Mouse (Mus musculus) small intestine, adult 2 months (tissue): Measurements from ENCODE around the gene Cerk. TPM values are rescaled to one million over a fixed set of nuclear protein-coding genes. Genes with fewer than 3 reads are reported as not detected.
"Not testable (repeated sequence)": the region's sequence is repeated elsewhere in the genome, so short reads cannot be mapped to it uniquely, and the experiment has no call there.

Experiments used
- H3K27ac ChIP-seq: fragments of 200-500 bp; 2 replicates; pipeline ENCODE4 v1.5.1; 2012; ENCODE audit warnings: low read depth, low read length, control low read depth, inconsistent platforms; ENCODE audit not compliant: insufficient read depth
- H3K27me3 ChIP-seq: fragments of 200-500 bp; 2 replicates; pipeline ENCODE4 v1.6.1; 2012; ENCODE audit warnings: mild to moderate bottlenecking, moderate library complexity, low read length, inconsistent platforms; ENCODE audit not compliant: control insufficient read depth, insufficient read depth
- H3K36me3 ChIP-seq: fragments of 200-500 bp; 2 replicates; pipeline ENCODE4 v1.6.1; 2012; ENCODE audit warnings: mild to moderate bottlenecking, low read length, control low read depth, inconsistent platforms; ENCODE audit not compliant: control insufficient read depth, insufficient read depth
- H3K4me1 ChIP-seq: fragments of 200-500 bp; 2 replicates; pipeline ENCODE4 v1.6.1; 2012; ENCODE audit warnings: low read length, inconsistent platforms, mixed read lengths; ENCODE audit not compliant: control insufficient read depth, insufficient read depth, insufficient read length
- H3K4me3 ChIP-seq: fragments of 200-500 bp; 2 replicates; pipeline ENCODE4 v1.5.1; 2012; ENCODE audit warnings: low read depth, mild to moderate bottlenecking, control low read depth, inconsistent platforms, low read length, moderate library complexity
- CTCF ChIP-seq: fragments of 200-500 bp; IDR thresholded peaks from 2 replicates; pipeline ENCODE4 v1.5.1; 2012; ENCODE audit warnings: low read depth, mild to moderate bottlenecking, control low read depth, inconsistent platforms, low read length, moderate library complexity, mixed read lengths; ENCODE audit not compliant: insufficient replicate concordance, insufficient read length; ENCODE audit errors: extremely low read depth
- POLR2A ChIP-seq: fragments of 200-500 bp; IDR thresholded peaks from 2 replicates; pipeline ENCODE4 v1.6.1; 2012; ENCODE audit warnings: low read depth, mild to moderate bottlenecking, control low read depth, inconsistent platforms, low read length, moderate library complexity
- WGBS: fragments of 180-500 bp; shearing (Covaris S2); methylation state at CpG from one replicate; pipeline ENCODE4 v1.1.7; 2018; 5-methylcytosine and 5-hydroxymethylcytosine counted together
- polyA plus RNA-seq: library from polyadenylated mRNA; depleted of rRNA; stranded (reverse); fragments of >200 nt; gene quantifications from 2 replicates; pipeline ENCODE4 v1.2.3, GENCODE M21; 2012

Gene Cerk
- polyA plus RNA-seq, 1 experiment: 47.8 TPM

DNA sequence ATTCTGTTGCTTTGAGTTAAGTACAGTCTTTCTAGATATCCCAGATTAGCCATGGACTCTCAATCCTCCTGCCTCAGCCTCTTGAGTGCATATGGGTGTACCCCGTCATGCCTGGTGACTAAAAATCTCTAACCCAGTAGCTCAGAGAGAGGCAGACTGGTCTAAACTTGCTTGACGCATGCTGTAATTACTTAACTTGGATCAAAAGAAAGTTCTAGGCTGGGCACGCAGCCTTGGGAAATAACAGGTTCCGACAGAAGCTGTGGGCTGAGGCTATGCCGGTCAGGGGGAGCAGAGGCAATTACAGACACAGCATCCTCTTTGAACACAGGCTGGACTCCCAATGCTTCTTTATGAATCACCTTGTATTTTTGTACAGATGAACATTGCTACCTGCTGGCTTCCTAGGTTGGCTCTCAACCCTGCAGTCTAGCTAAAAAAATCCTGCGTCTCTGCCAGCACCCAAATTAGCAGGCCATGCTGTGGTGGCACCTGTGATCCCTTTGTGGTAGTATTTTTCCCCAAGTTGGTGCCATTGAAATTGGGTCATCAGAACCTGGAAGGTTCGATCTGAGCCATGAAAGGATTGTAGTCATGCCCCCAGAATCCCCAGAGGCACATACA lies 18.8 kb downstream of the Cerk start:
- H3K27ac ChIP-seq: no peak overlapping the region
- peaks cover 23% of the 10 kb centered on the region for H3K36me3 ChIP-seq
- H3K4me1 ChIP-seq: peaks cover 14% of the 10 kb centered on the region
- 94% methylated on average over 7 of the region's 7 CpGs for WGBS
- TF ChIP-seq CTCF (no peak), POLR2A (no peak)
- H3K27me3 ChIP-seq: no peaks in the 10 kb centered on the region
- no peak overlapping the region for H3K4me3 ChIP-seq

DNA sequence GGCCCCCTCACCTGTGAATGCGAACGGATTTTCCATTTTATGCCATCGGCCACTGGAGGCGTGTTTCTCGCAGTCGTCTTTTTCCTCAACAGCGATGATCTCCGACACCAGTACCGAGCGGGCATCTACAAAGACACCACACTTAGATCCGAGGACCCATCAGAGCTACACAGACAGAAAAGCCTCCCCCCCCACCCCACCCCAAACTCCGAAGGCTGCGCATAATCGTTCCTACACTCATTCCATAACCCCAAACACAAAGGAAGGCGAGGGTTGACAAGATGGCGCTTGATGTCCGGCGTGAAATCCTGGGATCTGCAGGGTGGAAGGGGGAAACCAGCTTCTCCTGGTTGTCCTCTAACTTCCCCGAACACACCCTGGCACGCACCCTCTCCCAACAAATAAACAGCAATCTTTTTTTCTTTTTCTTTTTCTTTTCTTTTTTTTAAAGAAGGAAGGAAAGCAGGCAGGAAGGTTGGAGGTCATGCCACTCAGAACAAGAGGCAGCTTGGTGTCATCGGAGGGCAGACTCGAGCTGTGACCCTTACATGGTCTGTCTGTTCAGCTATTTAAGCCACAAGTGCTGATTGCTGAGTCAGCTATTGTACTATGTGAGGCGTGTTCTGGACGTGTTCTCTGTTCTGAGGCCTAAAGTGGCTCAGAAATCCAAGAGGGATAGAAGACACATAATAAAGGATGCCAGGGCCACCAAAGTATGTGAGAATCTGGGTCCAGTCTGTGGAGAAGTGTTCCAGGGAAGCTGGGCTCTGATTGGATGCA lies 19.9 kb downstream of the Cerk start:
- TF ChIP-seq CTCF: no peak
- TF ChIP-seq POLR2A: no peak
- H3K27ac ChIP-seq: no peak overlapping the region
- H3K4me3 ChIP-seq: no peak overlapping the region
- peaks cover 15% of the 10 kb centered on the region for H3K4me1 ChIP-seq
- peaks cover 30% of the 10 kb centered on the region for H3K36me3 ChIP-seq
- 90% methylated on average over 24 of the region's 24 CpGs for WGBS
- no peaks in the 10 kb centered on the region for H3K27me3 ChIP-seq

DNA sequence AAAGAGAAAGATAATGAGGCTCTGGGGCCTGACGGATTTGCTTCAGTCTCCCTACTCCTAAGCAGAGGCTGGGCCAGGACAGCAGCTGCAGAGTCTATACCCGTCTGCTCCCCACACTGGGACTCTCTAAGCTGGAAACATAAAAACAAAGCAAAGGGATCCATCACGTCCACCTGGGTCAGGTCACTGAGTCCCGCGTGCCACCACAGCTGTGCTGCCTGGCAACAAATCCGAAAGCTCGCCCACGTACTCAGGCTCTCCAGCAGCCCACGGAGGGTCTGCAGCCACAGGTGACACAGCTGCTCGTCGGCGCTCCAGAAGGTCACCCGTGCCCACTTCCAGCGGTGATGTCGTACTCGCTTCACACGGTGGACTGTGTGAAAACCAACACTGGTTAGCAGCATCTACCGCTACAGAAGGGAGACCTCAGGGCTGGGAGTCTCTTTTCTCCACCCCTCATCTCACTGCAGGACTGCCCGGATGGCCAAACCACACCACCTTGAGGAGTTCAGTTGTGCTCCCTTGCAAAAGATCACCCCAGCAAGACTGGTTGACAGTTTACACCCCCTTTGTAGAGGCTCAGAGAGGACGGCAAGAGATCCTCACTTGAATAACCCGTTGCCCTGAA lies 21.1 kb downstream of the Cerk start:
- Histone ChIP-seq H3K27me3 (no peaks in the 10 kb centered on the region), H3K27ac (no peak overlapping the region), H3K4me1 (peaks cover 14% of the 10 kb centered on the region; the same call in 1 of the 2 replicates), H3K36me3 (peaks cover 30% of the 10 kb centered on the region), H3K4me3 (no peak overlapping the region)
- TF ChIP-seq POLR2A (no peak), CTCF (no peak)
- 90% methylated on average over 21 of the region's 21 CpGs for WGBS

DNA sequence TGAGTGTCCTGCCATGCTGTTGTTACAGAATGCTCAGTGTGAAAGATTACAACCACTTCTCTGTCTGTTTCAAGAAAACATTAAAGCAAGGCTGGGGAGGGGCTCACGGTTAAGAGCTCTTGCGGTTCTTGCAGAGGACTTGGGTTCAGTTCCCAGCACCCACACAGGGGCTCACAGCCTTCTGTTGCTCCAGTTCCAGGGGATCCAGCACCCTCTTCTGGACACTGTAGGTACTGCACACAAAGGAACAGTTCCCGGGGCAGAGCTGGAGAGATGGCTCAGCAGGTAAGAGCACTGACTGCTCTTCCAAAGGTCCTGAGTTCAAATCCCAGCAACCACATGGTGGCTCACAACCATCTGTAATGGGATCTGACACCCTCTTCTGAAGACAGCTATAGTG lies 24.1 kb downstream of the Cerk start:
- H3K4me3 ChIP-seq, H3K27me3 ChIP-seq: not testable (repeated sequence)
- Histone ChIP-seq H3K27ac (peak overlapping the region; percentile 28; the same call in 1 of the 2 replicates), H3K4me1 (peaks cover 12% of the 10 kb centered on the region; the same call in 1 of the 2 replicates), H3K36me3 (peaks cover 33% of the 10 kb centered on the region)
- peak; percentile 48; the same call in 1 of the 2 replicates for TF ChIP-seq CTCF
- WGBS: 93% methylated on average over 3 of the region's 3 CpGs

DNA sequence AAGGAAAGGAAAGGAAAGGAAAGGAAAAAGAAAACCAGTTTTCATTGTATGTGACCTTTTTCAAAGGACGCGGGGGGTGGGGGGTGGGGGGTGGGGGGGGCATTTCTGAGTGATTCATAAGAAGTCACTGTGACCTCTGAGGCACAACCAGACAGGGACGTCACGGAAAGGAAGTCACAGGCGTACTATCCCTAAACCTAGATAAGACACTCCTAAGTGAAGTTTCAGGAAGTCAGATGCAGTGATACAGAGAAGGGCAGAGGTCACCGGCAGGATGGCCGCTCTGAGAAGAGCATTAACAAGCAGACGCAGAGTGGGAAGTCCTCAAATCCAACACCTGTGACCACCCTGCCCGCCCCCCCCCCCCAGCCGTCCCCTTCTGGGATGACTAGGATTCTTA lies 25.0 kb downstream of the Cerk start:
- H3K36me3 ChIP-seq: peaks cover 39% of the 10 kb centered on the region
- TF ChIP-seq POLR2A (no peak), CTCF (no peak)
- peak overlapping the region; percentile 38; the same call in 1 of the 2 replicates for H3K27ac ChIP-seq
- peaks cover 12% of the 10 kb centered on the region; the same call in 1 of the 2 replicates for H3K4me1 ChIP-seq
- no peak overlapping the region for H3K4me3 ChIP-seq
- H3K27me3 ChIP-seq: no peaks in the 10 kb centered on the region
- 39% methylated on average over 10 of the region's 10 CpGs for WGBS

DNA sequence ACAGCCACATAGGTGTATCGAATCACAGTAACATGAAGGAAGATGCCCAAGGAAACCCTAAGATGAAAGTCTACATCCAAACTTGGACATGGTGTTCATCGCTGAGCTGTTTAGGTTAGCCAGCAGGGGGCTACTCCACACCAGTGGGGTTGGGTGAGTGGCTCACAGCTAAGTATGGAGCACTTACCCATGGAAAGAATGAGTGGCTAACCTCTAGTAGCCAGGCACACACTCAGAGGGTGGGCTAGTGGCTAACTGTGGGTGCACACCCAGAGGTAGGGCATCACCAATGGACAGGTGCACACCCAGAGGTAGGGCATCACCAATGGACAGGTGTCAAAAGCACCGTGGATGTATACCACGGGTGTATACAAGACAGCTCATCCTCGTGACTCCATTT lies 26.2 kb downstream of the Cerk start:
- TF ChIP-seq POLR2A (no peak), CTCF (peak; percentile 25; the same call in 1 of the 2 replicates)
- WGBS: 87% methylated on average over 5 of the region's 5 CpGs
- peaks cover 41% of the 10 kb centered on the region for H3K36me3 ChIP-seq

DNA sequence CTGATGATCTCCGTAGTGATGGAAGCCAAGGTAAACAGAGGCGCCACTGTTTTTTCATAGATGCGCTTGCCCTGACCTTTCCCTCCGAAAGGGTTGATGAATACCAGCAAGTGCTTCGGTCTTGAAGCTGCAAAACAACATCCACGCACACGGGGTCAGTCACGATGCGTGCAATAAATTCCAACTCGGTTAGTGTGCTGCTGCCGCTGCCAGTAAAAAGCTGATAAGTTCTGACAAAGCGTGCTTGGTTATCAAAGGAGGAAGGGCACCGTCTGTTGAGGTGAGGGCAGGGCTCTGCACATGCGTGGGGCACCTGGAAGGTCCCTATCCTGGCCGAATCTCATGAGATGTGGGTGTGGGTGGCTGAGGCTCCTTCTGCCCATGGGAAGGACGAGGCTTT lies 26.8 kb downstream of the Cerk start:
- no peak overlapping the region for H3K4me3 ChIP-seq
- H3K27ac ChIP-seq: peak overlapping the region; percentile 78
- H3K4me1 ChIP-seq: peaks cover 12% of the 10 kb centered on the region; the same call in 1 of the 2 replicates
- TF ChIP-seq CTCF (peak; percentile 65; the same call in 1 of the 2 replicates), POLR2A (no peak)
- no peaks in the 10 kb centered on the region for H3K27me3 ChIP-seq
- WGBS: 23% methylated on average over 16 of the region's 16 CpGs
- peaks cover 42% of the 10 kb centered on the region for H3K36me3 ChIP-seq

More for the DNA sequence above, 26.2 kb downstream of the Cerk start:
- Histone ChIP-seq H3K4me1 (peaks cover 12% of the 10 kb centered on the region; the same call in 1 of the 2 replicates), H3K27ac (peak overlapping the region; percentile 78), H3K4me3 (no peak overlapping the region), H3K27me3 (no peaks in the 10 kb centered on the region)
